Mouse (Mus musculus) adrenal gland (tissue): ENCODE results near the gene Zfp287.
"Not testable (repeated sequence)": the region's sequence is repeated elsewhere in the genome, so short reads cannot be mapped to it uniquely, and the experiment has no call there.

Experiments
- intact Hi-C: fragments of 180-260 bp; cut with DNase I; formaldehyde crosslinking; loops from one replicate; pipeline ENCODE4 v1.15.1; 2025
- long read RNA-seq, 2 experiments: library from polyadenylated mRNA; unstranded; transcript quantifications; one replicate each; pipeline ENCODE4 v2.0.0; 2020; ENCODE audit warnings: borderline replicate concordance in 1 of 2; ENCODE audit not compliant: insufficient replicate concordance in 1 of 2

Gene Zfp287
- long read RNA-seq, experiment 1, partial matches to known transcripts: 0 of 2 reads
- long read RNA-seq, experiment 1, other reads (novel, unspliced or antisense): 2 of 2 reads
- long read RNA-seq, experiment 2, partial matches to known transcripts: 1 of 4 reads
- long read RNA-seq, experiment 2, other reads (novel, unspliced or antisense): 3 of 4 reads

DNA sequence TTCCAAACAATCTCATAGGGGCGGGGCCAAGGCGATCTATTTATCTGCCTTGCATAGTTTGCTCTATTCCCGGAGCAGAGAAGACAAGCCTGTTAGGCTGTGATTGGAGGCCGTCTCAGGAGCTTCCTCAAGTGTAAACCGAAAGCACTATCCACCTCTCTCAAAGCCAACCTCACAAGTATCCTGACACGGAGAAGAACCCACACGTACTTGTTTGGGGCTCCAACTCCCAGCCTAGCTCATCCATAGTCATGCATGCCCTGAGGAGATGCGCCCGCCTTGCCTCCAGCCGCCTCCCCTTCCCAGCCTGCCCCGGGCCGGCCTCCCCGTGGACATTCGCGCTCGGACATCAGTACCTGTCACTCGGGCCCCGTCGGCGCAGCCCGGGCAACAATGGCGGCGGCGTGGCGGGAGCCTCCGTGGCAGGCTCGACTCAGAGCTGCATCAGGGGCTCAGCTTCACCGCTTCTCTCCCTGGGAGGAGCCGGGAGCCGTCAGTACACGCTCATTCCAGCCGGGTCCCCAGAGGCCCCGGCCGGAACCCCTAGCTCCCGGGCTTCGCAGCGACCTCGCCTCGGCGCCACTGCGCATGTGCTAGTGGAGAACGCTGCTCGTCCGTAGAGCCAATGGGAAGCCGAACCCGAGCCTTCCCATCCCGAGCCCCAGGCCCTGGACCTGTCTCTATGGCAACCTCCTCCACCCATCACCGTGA lies at the start of gene Zfp287:
TSS of gene Zfp287 (minus strand) at position 595 of the 711 bp plus-strand sequence.
- intact Hi-C loops: no loop called here

GRCm38 (mm10) chr11:62776510-62776909 lies 44.8 kb upstream of the Zfp287 start:
- intact Hi-C loops: no loop called here

DNA sequence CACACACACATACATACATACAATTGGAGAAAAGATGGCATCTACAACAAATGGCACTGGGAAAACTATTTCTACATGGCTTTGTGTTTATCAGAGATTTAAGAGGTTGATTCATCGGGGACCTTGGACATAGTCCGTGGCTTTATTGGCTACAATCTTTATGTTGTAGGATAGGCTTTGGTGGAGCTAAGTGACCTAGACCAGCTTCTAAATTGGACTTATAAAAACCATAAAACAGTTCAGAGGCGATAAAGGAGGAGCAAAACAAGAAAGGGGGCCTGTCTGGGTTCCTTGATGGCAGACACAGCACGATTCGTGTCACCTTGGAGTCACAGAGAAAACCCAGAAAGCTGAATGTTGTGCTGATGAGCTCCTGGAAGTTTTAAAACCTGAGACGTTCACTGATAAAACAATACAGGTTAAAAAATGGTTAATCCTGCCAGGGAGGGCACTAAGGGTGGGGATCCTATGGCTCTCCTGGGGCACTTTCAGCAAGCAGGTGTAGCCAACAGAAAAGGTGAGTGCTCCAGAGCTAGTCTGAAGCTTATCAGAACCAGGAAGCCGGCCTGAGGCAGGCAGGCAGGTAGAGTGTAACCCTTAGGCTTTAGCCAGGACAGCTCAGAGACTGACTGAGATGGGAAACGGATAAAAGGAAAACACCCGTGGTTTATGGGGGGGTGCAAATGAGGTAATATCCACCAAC lies 29.2 kb upstream of the Zfp287 start:
- intact Hi-C loops: no loop called here

DNA sequence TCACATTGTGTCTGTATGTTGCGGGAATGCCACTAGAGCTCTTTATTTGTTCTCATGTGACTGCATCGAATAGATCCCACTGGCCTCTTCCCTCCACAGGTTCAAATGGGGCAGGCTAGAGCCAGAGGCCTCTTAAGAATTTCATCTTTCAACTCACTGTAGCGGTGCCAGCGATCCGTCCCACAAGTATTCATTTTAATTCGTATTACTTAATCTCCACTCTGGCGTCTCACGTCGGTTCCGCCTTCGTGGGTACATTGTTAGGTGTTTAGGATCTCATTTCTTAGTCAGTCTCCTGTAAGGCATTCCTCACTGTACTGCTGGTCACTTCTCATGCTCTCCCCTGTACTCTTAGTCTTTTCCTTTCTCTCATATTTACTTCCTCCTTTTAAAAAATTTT lies 26.8 kb upstream of the Zfp287 start:
- intact Hi-C loops: loop anchor here (10.0 kb wide), 1 partner anchor 416 kb away; no protein-coding TSS in a partner anchor

- intact Hi-C loops: loop anchor here (1.0 to 10.0 kb wide), 2 partner anchors 93 to 417 kb away; no protein-coding TSS in a partner anchor
Observed at GRCm38 (mm10) chr11:62757906-62758305, 26.2 kb upstream of the Zfp287 start.

- intact Hi-C loops: loop anchor here (1.0 to 10.0 kb wide), 2 partner anchors 94 to 418 kb away; no protein-coding TSS in a partner anchor
Observed at GRCm38 (mm10) chr11:62757143-62757507, 25.4 kb upstream of the Zfp287 start.

GRCm38 (mm10) chr11:62756456-62757142 lies 24.9 kb upstream of the Zfp287 start:
- intact Hi-C loops: loop anchor here (1.0 to 10.0 kb wide), 2 partner anchors 95 to 418 kb away; no protein-coding TSS in a partner anchor

GRCm38 (mm10) chr11:62752780-62753179 lies 21.1 kb upstream of the Zfp287 start, which contains the start of gene Gm10428:
Gene Gm10428 (plus strand): TSS chr11:62753100.
- intact Hi-C loops: loop anchor here (10.0 kb wide), 1 partner anchor 422 kb away; no protein-coding TSS in a partner anchor

GRCm38 (mm10) chr11:62752191-62752590 lies 20.5 kb upstream of the Zfp287 start:
- intact Hi-C loops: loop anchor here (10.0 kb wide), 1 partner anchor 423 kb away; no protein-coding TSS in a partner anchor

DNA sequence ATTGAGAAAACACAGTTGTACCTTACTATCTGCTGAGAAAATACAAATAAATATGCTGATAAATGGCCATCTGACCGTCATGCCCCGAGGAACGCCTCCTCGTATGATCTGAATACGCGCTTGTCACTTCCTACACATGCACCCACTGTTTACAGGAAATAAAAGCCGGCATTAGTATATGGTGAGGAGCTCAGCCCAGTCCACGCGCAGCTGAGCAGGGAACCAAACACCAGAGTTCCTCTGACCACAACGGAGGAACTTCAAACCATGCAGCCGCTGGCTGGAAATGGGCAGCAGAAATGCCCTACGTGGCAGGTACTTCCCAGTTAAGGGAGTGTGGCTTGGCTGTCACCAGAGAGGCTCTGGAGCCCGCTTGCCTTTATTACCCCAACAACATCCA lies 17.7 kb upstream of the Zfp287 start:
- intact Hi-C loops: not testable (repeated sequence)

- intact Hi-C loops: no loop called here
Observed at GRCm38 (mm10) chr11:62748062-62748461, 16.4 kb upstream of the Zfp287 start.

- intact Hi-C loops: no loop called here
Observed at GRCm38 (mm10) chr11:62747227-62747626, 15.5 kb upstream of the Zfp287 start.

DNA sequence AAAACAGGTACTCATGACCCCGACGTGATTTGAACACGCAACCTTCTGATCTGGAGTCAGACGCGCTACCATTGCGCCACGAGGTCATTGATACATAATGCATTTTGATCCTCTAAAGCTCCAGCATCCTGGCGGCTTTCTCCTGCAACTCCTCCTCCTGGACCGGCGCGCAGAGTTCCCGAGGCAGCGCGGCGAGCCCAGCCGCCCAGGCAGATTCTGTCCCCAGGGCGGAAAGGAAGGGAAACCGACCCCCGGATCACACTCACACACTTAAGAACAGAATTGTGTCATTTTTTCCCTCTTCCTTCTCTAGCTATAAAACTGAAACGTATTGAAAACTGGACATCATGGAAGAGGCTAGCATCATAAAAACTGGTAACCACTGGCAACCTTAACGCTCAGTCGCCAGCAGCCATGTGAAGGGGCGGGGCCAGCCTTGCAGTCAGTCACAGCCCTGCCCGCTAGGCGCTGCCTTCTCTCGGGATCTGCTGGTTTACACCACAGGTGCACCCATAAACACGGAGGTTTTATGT lies 14.4 kb upstream of the Zfp287 start:
- intact Hi-C loops: no loop called here

GRCm38 (mm10) chr11:62744103-62744502 lies 12.4 kb upstream of the Zfp287 start:
- intact Hi-C loops: no loop called here

DNA sequence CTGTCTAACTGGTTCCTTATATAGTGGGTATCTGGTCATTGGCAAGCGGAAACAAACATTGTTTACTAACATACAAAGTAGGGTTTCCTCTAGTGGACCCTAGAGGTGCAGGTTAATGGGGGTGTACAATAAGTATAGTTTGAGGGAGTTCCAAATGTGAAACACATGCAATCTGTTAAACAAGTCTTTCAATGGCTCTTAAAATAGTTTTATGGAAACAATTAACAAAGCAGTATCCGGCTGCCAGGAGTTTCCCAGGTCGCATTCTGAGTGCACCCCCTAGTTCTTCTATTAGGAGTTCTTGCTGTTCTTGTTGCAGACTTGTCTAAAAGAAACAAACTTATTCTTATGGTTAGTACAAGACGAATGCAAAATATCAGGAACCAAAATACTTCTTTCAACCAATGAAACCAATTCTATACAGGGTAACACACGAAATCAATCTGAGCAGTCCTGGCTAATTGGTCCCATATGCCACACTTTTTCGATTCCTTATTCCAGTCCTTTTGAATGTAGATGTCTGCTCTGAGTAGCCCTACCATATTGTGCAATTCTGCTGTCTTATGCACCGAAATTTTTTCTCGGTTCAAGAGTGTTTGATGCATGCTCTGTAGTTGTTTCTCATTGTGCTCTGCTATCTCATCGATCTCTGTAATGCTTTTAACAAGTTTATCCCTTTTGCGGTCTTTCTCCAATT lies 10.7 kb upstream of the Zfp287 start:
- intact Hi-C loops: no loop called here

GRCm38 (mm10) chr11:62741186-62741585 lies 9.5 kb upstream of the Zfp287 start:
- intact Hi-C loops: no loop called here

GRCm38 (mm10) chr11:62732665-62733064 lies 960 bp upstream of the Zfp287 start:
- intact Hi-C loops: no loop called here

DNA sequence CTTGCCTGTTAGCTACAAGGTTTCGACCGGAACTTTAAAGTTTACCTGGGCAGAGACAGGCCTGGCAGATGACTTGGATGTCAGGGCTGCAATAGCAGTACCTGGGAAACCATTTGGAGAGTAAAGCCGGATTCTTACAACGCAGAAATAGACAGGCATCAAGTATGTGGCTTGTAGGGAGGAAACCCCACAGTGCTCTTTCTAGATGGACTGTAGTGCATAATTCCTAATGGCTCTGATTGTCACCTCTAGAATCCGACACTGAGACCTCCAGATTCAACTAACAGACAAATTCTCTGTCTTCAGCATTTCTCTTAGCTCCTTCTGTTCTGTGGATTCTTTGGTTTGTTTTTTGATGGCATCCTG lies 300 bp upstream of the Zfp287 start:
- intact Hi-C loops: no loop called here

DNA sequence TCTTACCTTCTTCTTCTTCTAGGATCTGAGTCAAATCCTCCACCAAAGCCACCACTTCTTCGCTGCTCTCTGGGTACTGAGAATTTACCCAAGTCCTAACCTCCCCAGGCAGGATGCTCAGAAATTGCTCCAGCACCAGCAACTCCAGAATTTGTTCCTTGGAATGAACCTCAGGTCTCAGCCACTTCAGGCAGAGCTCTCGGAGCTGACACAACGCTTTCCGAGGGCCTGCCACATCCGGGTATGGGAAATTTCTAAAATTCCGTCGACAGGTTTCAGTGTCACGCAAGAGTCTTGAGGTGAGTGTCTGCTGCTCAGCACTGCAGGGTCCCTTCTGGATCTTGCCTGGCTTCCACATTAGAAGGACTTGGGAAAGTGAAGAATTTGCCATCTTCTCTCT lies 3.4 kb downstream of the Zfp287 start:
- intact Hi-C loops: no loop called here

GRCm38 (mm10) chr11:62710657-62711056 lies 21.0 kb downstream of the Zfp287 start:
- intact Hi-C loops: no loop called here

- intact Hi-C loops: no loop called here
Observed at GRCm38 (mm10) chr11:62708252-62708651, 23.5 kb downstream of the Zfp287 start.
